Mouse (Mus musculus) G1E (cell line): ENCODE results near the gene Phf6.

Source experiments
- CTCF ChIP-seq: IDR thresholded peaks from 2 replicates; pipeline ENCODE4 v1.5.1; 2012; ENCODE audit warnings: low read depth, low read length, inconsistent platforms, mixed read lengths
- GATA1 ChIP-seq: IDR thresholded peaks from 2 replicates; pipeline ENCODE4 v1.6.1; 2012; ENCODE audit warnings: borderline replicate concordance, low read length, inconsistent platforms, mixed read lengths
- POLR2AphosphoS5 ChIP-seq: IDR thresholded peaks from 2 replicates; pipeline ENCODE4 v1.6.1; 2012; ENCODE audit warnings: low read depth, low read length, inconsistent platforms; ENCODE audit not compliant: insufficient replicate concordance
- TAL1 ChIP-seq: conservative IDR thresholded peaks from 2 replicates; pipeline ENCODE4 v1.6.1; 2012; ENCODE audit warnings: low read depth, low read length, inconsistent platforms, mixed read lengths

DNA sequence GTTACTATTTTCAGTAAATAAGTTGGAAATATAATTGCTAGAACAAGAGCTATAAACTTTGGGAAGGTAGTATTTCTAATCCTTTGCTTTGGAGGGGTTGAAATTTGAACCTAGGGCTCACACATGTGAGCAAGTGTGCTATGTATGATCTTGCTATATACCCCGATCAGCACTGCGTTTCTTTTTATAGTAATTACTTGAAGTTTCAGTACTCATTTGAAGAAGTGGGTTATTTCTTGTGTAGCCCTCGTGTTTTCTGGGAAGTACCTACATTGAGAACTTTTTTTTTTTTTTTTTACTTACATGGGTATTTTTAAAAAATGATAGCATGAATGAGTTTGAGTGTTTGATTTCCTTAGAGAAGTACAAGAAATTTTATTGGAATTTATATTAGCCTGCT, 17.7 kb downstream of the Phf6 start:
- TF ChIP-seq CTCF: no peak
- TF ChIP-seq POLR2AphosphoS5: no peak
- TF ChIP-seq TAL1: no peak
- TF ChIP-seq GATA1: no peak
